Mouse (Mus musculus) MEL (cell line): Measurements from ENCODE around the gene Trabd.

Experiments used
- CTCF ChIP-seq, 3 experiments: IDR thresholded peaks in 2 of 3; conservative IDR thresholded peaks in 1 of 3; 2 replicates each; pipeline ENCODE4 v1.5.1; 2011 to 2012; ENCODE audit warnings: low read length in 3 of 3, low read depth in 2 of 3, mild to moderate bottlenecking in 2 of 3, improper control_type of control experiment in 1 of 3, inconsistent platforms in 1 of 3, mixed read lengths in 1 of 3, moderate library complexity in 1 of 3; ENCODE audit not compliant: control insufficient read depth in 1 of 3, insufficient read depth in 1 of 3, poor library complexity in 1 of 3, severe bottlenecking in 1 of 3
- EP300 ChIP-seq, 2 experiments: IDR thresholded peaks; 2 replicates each; pipeline ENCODE4 v1.6.1; 2011; ENCODE audit warnings: improper control_type of control experiment in 2 of 2, low read length in 2 of 2, low read depth in 1 of 2, mild to moderate bottlenecking in 1 of 2
- GABPA ChIP-seq: IDR thresholded peaks from 2 replicates; pipeline ENCODE4 v1.6.1; 2012; ENCODE audit warnings: low read depth, mild to moderate bottlenecking, inconsistent platforms, low read length, improper control_type of control experiment, moderate library complexity
- JUND ChIP-seq: IDR thresholded peaks from 2 replicates; pipeline ENCODE4 v1.6.1; 2011; ENCODE audit warnings: low read depth, mild to moderate bottlenecking, improper control_type of control experiment, low read length
- POLR2A ChIP-seq, 2 experiments: IDR thresholded peaks; 2 replicates each; pipeline ENCODE4 v1.6.1; 2011 to 2012; ENCODE audit warnings: low read length in 2 of 2, mild to moderate bottlenecking in 2 of 2, control low read depth in 1 of 2, improper control_type of control experiment in 1 of 2, low read depth in 1 of 2, moderate library complexity in 1 of 2; ENCODE audit not compliant: control insufficient read depth in 1 of 2, insufficient read depth in 1 of 2, poor library complexity in 1 of 2
- RAD21 ChIP-seq: IDR thresholded peaks from 2 replicates; pipeline ENCODE4 v1.6.1; 2011; ENCODE audit warnings: mild to moderate bottlenecking, low read depth, low read length, improper control_type of control experiment
- RCOR1 ChIP-seq: IDR thresholded peaks from 2 replicates; pipeline ENCODE4 v1.6.1; 2012; ENCODE audit warnings: low read depth, mild to moderate bottlenecking, inconsistent platforms, low read length, improper control_type of control experiment
- UBTF ChIP-seq: IDR thresholded peaks from 2 replicates; pipeline ENCODE4 v1.6.1; 2012; ENCODE audit warnings: low read depth, mild to moderate bottlenecking, inconsistent platforms, low read length, improper control_type of control experiment, moderate library complexity, borderline replicate concordance; ENCODE audit not compliant: insufficient read depth
- ZC3H11A ChIP-seq: IDR thresholded peaks from 2 replicates; pipeline ENCODE4 v1.6.1; 2012; ENCODE audit warnings: low read depth, mild to moderate bottlenecking, inconsistent platforms, low read length, improper control_type of control experiment
- ZMIZ1 ChIP-seq: IDR thresholded peaks from 2 replicates; pipeline ENCODE4 v1.6.1; 2012; ENCODE audit warnings: low read depth, mild to moderate bottlenecking, inconsistent platforms, low read length, improper control_type of control experiment, moderate library complexity
- ZNF384 ChIP-seq: IDR thresholded peaks from 2 replicates; pipeline ENCODE4 v1.6.1; 2012; ENCODE audit warnings: low read depth, mild to moderate bottlenecking, inconsistent platforms, low read length, improper control_type of control experiment

GRCm38 (mm10) chr15:89060032-89060681, 14.8 kb upstream of the Trabd start:
- TF ChIP-seq CTCF (IDR thresholded peaks at IDR 0.05 in 2 of 3, conservative IDR thresholded peaks at IDR 0.05 in 1 of 3; ENCODE audit: control insufficient read depth in 1 of 3, insufficient read depth in 1 of 3, low read depth in 2 of 3, low read length in 3 of 3, poor library complexity in 1 of 3, severe bottlenecking in 1 of 3), result no peak
- TF ChIP-seq POLR2A (IDR thresholded peaks at IDR 0.05; ENCODE audit: control insufficient read depth in 1 of 2, insufficient read depth in 1 of 2, low read depth in 1 of 2, low read length in 2 of 2, poor library complexity in 1 of 2), result no peak
- no peak for TF ChIP-seq GABPA
- TF ChIP-seq ZC3H11A, result no peak
- TF ChIP-seq ZNF384, result no peak
- TF ChIP-seq UBTF, result no peak
- no peak for TF ChIP-seq JUND
- TF ChIP-seq RCOR1, result no peak
- no peak for TF ChIP-seq ZMIZ1
- TF ChIP-seq RAD21, result no peak
- no peak for TF ChIP-seq EP300 (IDR thresholded peaks at IDR 0.05; ENCODE audit: low read depth in 1 of 2, low read length in 2 of 2)
